Mouse (Mus musculus): Measurements from ENCODE around the gene Tcf7l1. TPM values are rescaled to one million over a fixed set of nuclear protein-coding genes. Genes with fewer than 3 reads are reported as not detected.
A peak's percentile ranks its signal among the peaks of the same experiment; 100 is the strongest.

The Tcf7l1 gene
- total RNA-seq, 2 experiments from 2014 or later: 3.4 to 3.6 TPM

GRCm38 (mm10) chr6:72648002-72648595 lies 141.0 kb downstream of the Tcf7l1 start:
- intact Hi-C loops (cut with DNase I): no loop called here
- no peak for DNase-seq (ENCODE audit: extremely low spot score in 1 of 2, low spot score in 2 of 2)

DNA sequence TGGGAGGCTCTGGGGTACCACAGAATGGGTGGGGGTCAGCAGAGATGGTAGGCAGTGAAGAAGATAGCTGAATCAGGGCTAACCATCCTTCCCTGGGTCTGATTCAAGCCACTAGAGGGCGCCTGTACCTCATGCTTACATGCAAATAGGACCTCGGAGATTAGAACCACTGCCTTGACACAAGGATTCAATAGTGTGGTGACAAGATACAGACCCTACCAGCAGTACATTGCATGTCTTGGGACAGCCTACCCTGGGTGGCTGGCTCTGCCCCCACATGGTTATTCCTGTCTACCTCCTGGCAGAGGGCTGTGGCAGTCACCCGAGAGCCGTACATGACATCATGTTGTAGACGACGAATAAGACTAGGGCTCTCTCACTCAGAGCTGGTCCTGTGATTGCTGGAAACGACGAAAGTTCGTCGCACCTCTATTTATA lies 141.7 kb downstream of the Tcf7l1 start:
- intact Hi-C loops (cut with DNase I): loop anchor here (2.0 kb wide), 1 partner anchor 141 kb away; the partner anchor contains the start of gene Tcf7l1
- peak; percentile 73 for DNase-seq (ENCODE audit: extremely low spot score in 1 of 2, low spot score in 2 of 2)

DNA sequence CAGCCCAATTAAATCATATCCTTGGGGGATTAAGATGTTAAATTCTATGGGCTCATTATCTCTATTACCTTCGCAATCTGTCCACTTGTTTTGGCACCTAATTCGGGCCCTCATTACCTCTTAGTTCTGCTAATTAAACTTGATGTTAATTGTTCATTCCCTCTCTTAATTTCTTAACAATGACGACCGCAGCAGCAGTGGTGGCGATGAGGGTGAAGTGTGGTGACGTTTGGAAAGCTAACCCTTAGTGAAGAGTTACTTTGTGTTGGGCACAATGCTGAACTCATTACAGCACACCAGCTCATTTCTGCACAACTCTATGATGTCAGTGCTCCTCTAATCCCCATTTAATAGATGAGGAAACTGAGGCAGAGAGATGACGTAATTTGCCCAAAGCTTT lies 143.7 kb downstream of the Tcf7l1 start:
- intact Hi-C loops (cut with DNase I): no loop called here
- no peak for DNase-seq (ENCODE audit: extremely low spot score in 1 of 2, low spot score in 2 of 2)

- DNase-seq (ENCODE audit: extremely low spot score in 1 of 2, low spot score in 2 of 2): no peak
- intact Hi-C loops (cut with DNase I): no loop called here
Measured at GRCm38 (mm10) chr6:72644576-72644975, 144.5 kb downstream of the Tcf7l1 start.

DNA sequence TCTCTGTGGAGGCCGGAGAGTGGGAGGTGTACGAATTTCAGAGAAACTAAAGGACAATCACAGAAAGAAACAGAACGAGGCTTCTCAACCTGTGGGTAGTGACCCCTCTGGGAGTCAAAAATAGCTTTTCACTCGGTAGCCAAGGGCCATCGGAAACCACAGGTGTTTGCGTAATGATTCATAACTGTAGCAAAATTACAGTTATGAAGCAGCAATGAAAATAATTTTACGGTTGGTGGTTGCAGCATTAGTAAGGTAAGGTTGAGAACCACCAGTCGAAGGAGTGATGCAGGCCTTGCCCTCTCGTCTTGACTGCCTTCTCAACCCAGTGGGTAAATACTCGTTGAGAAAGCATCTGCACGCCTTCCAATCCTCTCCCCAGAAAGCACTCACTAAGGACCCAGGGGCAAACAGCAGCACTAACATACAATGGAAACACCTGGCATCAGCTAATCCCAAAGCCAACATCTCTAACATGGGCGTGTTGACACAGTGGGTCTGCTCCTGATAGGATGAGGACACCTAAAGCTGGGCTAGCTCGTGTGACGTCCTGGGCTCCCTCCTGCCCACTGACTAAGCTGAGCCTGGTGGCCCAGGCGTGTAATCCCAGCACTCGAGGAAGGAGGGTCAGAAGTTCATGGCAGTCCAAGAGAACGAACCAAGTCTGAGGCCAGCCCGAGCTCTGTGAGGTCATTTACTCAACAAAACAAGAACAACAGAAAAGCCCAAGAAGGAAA lies 147.7 kb downstream of the Tcf7l1 start:
- DNase-seq (ENCODE audit: extremely low spot score in 1 of 2, low spot score in 2 of 2): no peak
- intact Hi-C loops (cut with DNase I): no loop called here

- DNase-seq (ENCODE audit: extremely low spot score in 1 of 2, low spot score in 2 of 2): no peak
- intact Hi-C loops (cut with DNase I): loop anchor here (5.0 to 10.0 kb wide), 2 partner anchors 195 to 588 kb away; partner anchors contain the start of gene Dnah6
Measured at GRCm38 (mm10) chr6:72636940-72637339, 152.1 kb downstream of the Tcf7l1 start.

DNA sequence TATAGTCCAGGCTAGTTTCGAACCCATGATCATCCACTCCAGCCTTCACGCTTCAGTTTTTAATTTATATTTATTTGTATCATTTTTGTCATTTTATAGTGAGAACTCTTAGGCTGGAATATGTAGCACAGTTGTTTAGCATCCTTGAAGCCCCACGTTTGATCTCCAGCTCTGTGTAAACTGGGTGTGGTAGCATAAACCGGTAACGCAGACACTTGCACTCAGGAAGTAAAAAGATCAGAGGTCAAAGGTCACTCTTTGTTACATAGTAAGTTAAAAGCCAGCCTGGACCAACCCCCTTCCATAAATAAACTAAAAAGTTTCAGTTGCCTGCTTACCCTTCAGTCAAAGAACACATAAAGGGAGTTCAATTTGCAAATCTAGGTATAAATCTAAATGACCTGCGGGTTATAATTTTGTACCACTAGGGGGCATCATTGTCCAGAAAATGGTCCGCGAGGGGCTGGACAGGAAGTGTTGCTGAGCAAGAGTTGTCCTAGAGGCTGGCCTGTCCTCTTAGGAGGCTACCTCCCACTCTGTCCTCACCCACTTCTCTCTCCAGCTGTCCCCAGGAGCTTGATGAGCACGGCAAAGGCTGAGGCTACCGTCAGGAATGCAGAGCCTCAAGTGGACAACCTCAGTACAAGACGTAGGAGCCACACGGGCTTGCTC lies 153.2 kb downstream of the Tcf7l1 start:
- DNase-seq (ENCODE audit: extremely low spot score in 1 of 2, low spot score in 2 of 2): peak; percentile 23 to 57
- intact Hi-C loops (cut with DNase I): loop anchor here (5.0 to 10.0 kb wide), 2 partner anchors 196 to 589 kb away; partner anchors contain the start of gene Dnah6

DNA sequence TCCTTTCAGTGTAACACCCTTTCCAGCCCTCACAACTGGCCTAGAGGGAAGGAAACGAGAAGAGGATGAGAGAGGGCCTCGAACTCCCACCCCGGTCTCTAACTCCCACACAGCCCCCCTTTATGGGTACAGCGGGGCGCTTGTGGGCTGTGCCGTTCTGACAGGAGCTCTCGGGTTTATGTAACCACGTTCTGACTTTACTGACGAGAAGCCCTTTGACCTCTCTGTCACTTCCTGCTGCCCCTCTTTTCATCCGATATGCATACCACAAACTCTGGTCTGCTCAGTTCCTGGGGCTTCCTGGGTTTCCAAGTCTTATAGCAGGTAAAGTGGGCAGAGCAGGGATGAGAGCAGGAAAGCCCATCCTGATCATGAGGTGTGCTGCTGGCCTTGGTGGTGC lies 154.7 kb downstream of the Tcf7l1 start:
- intact Hi-C loops (cut with DNase I): loop anchor here (10.0 kb wide), 1 partner anchor 590 kb away; the partner anchor contains the start of gene Dnah6
- no peak for DNase-seq (ENCODE audit: extremely low spot score in 1 of 2, low spot score in 2 of 2)

DNA sequence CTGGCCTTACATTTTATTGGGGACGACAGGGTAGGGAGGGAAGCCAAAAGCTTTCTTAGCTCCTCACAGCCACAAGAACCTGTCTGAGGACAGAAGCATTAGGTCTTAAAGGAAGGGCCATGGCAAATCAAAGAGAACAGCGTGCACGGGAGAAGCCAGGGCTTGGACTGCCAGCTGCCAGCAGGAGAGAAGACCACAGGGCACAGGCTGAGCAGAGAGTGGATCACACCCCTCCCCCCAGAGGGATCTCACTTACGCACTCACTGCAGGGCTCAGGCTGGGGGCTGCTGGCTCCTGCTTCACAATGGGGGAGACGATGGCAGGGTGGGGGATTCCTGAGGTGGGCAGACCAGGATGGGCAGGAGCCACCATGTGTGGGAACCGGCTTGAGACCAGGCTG lies 157.4 kb downstream of the Tcf7l1 start:
- intact Hi-C loops (cut with DNase I): loop anchor here (10.0 kb wide), 1 partner anchor 593 kb away; the partner anchor contains the start of gene Dnah6
- no peak for DNase-seq (ENCODE audit: extremely low spot score in 1 of 2, low spot score in 2 of 2)

GRCm38 (mm10) chr6:72630961-72631360 lies 158.1 kb downstream of the Tcf7l1 start:
- intact Hi-C loops (cut with DNase I): loop anchor here (10.0 kb wide), 1 partner anchor 594 kb away; the partner anchor contains the start of gene Dnah6
- DNase-seq (ENCODE audit: extremely low spot score in 1 of 2, low spot score in 2 of 2): no peak

DNA sequence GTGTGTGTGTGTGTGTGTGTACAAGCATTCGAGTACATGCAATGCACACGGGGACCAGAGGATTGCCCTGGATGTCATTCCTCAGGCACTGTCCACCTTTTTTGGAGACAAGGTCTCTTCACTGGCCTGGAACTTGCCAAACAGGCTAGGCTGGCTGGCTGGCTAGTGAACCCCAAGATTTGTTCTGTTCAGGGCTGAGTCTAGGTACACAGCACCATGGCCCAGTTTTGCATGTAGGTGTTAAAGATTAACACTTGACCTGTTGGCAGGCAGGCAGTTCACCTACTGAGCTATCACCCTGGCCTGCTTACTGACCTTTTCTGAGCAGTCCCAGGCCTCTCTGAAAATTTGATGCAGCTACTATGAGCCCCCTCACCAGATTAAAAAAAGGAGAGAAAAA lies 158.7 kb downstream of the Tcf7l1 start:
- intact Hi-C loops (cut with DNase I): loop anchor here (10.0 kb wide), 1 partner anchor 594 kb away; the partner anchor contains the start of gene Dnah6

DNA sequence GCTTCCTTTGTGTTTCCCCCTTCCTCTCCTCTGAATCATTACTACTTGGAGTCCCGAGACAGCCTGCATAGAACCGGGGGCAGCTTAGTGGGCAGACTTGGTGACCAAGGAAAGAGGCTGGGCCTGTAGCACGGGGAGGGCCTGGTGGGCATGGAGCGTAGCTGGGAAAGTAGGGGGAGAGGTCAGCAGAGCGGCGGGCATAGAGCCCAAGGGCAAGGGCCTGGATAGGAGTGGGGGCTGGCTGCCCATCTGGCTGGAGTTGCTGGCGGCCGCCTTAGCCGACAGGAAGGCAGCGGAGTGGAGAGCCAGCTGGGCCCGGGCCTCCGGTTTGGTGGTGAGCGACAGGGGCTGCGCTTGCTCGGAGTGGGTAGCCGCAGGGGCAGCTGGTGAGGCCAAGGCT lies 161.8 kb downstream of the Tcf7l1 start:
- peak in 1 of 2 experiments; percentile 45 for DNase-seq (ENCODE audit: extremely low spot score in 1 of 2, low spot score in 2 of 2)
- intact Hi-C loops (cut with DNase I): no loop called here

More for the DNA sequence above, 158.7 kb downstream of the Tcf7l1 start:
- no peak for DNase-seq (ENCODE audit: extremely low spot score in 1 of 2, low spot score in 2 of 2)

GRCm38 (mm10) chr6:72626391-72626790 lies 162.7 kb downstream of the Tcf7l1 start:
- no peak for DNase-seq (ENCODE audit: extremely low spot score in 1 of 2, low spot score in 2 of 2)
- intact Hi-C loops (cut with DNase I): no loop called here

GRCm38 (mm10) chr6:72623661-72624402 lies 165.2 kb downstream of the Tcf7l1 start:
- DNase-seq (ENCODE audit: extremely low spot score in 1 of 2, low spot score in 2 of 2): no peak
- intact Hi-C loops (cut with DNase I): no loop called here

GRCm38 (mm10) chr6:72622917-72623316 lies 166.1 kb downstream of the Tcf7l1 start:
- no peak for DNase-seq (ENCODE audit: extremely low spot score in 1 of 2, low spot score in 2 of 2)
- intact Hi-C loops (cut with DNase I): no loop called here

DNA sequence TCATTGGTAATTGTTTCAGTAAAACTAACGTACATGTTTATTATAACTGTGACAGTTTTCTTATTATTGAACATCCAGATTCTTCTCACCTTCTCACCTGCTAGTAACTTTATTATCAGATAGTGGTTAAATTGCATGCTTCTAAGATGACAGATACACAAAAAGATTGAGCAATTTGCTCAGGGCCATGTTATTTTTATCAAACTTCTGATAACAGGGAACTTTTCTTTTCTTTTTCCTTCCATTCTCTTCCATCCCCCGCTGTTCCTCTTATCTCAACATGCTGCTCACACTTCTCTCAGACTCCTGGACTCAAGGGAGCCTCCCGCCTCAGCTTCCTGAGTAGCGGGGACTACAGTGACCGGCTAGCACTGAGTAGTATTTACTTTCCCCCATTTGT lies 168.1 kb downstream of the Tcf7l1 start:
- no peak for DNase-seq (ENCODE audit: extremely low spot score in 1 of 2, low spot score in 2 of 2)
- intact Hi-C loops (cut with DNase I): no loop called here

- intact Hi-C loops (cut with DNase I): no loop called here
- DNase-seq (ENCODE audit: extremely low spot score in 1 of 2, low spot score in 2 of 2): no peak
Measured at GRCm38 (mm10) chr6:72619734-72620532, 169.1 kb downstream of the Tcf7l1 start.

Measured in left cerebral cortex, postnatal 10 days (tissue).